Mouse (Mus musculus) CH12.LX (cell line): Measurements from ENCODE around the gene Sapcd2.

Experiments
- BHLHE40 ChIP-seq: IDR thresholded peaks from 2 replicates; pipeline ENCODE4 v1.6.1; 2011; ENCODE audit warnings: mild to moderate bottlenecking, low read depth, low read length, improper control_type of control experiment
- CHD2 ChIP-seq: IDR thresholded peaks from 2 replicates; pipeline ENCODE4 v1.6.1; 2011; ENCODE audit warnings: low read length, improper control_type of control experiment
- CTCF ChIP-seq, 2 experiments: IDR thresholded peaks in 1 of 2; conservative IDR thresholded peaks in 1 of 2; 2 replicates each; pipeline ENCODE4 v1.5.1; 2011 to 2012; ENCODE audit warnings: low read depth in 2 of 2, low read length in 2 of 2, improper control_type of control experiment in 1 of 2, inconsistent platforms in 1 of 2, mild to moderate bottlenecking in 1 of 2, moderate library complexity in 1 of 2
- EP300 ChIP-seq: IDR thresholded peaks from 2 replicates; pipeline ENCODE4 v1.6.1; 2011; ENCODE audit warnings: low read length, improper control_type of control experiment
- HCFC1 ChIP-seq: IDR thresholded peaks from 2 replicates; pipeline ENCODE4 v1.6.1; 2012; ENCODE audit warnings: low read depth, mild to moderate bottlenecking, inconsistent platforms, low read length, improper control_type of control experiment
- IRF4 ChIP-seq: IDR thresholded peaks from 2 replicates; pipeline ENCODE4 v1.6.1; 2014; ENCODE audit warnings: low read depth, mild to moderate bottlenecking, inconsistent platforms, low read length, improper control_type of control experiment
- JUN ChIP-seq: IDR thresholded peaks from 2 replicates; pipeline ENCODE4 v1.6.1; 2011; ENCODE audit warnings: low read depth, mild to moderate bottlenecking, low read length, improper control_type of control experiment, moderate library complexity; ENCODE audit not compliant: insufficient read depth
- MEF2A ChIP-seq: IDR thresholded peaks from 2 replicates; pipeline ENCODE4 v1.6.1; 2014; ENCODE audit warnings: low read depth, mild to moderate bottlenecking, inconsistent platforms, low read length, improper control_type of control experiment, borderline replicate concordance
- POLR2A ChIP-seq: IDR thresholded peaks from 2 replicates; pipeline ENCODE4 v1.6.1; 2011; ENCODE audit warnings: low read depth, mild to moderate bottlenecking, improper control_type of control experiment, low read length
- ZMIZ1 ChIP-seq: IDR thresholded peaks from 2 replicates; pipeline ENCODE4 v1.6.1; 2012; ENCODE audit warnings: low read depth, mild to moderate bottlenecking, inconsistent platforms, low read length, improper control_type of control experiment

DNA sequence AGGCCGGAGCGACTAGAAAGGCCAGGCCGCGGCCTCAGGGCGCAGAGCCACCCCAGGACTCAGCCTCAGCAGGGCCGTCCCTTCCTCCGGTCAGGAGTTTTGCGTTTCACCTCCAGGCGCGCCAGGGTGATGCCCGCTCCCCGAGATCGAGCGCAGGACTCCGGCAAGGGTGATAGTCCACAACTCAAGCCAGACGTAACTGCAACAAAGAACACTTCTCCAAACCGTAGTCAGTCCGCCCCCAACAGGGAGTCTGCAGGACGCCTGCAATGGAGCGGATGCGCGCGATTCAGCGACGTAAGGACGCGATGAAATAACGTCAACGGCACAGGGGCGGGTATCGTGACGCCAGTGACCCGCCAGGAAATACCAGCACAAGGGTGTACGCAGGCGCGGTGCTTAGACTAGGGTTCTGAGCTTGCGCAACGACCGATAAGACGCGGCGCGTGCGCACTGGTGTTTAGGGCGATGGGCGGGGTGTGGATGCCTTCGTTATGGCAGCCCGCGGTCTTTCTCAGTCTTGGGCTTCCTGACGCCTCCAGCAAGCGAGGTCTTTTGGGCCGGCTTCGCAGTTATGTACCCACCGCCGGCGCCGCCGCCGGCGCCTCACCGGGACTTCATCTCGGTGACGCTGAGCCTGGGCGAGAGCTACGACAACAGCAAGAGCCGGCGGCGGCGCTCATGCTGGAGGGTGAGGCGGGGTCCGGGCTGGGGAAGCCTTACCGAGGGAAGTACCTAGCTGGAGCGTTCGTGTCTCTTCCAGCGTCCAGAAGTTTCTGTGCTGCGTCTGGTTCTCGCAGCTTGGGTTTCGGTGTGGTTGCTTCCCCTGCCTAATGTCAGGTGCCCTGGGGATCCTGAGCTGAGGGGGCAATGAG, 39.6 kb upstream of the Sapcd2 start, which contains the start of gene Man1b1:
- TF ChIP-seq CTCF (conservative IDR thresholded peaks at IDR 0.05 in 1 of 2, IDR thresholded peaks at IDR 0.05 in 1 of 2; ENCODE audit: low read depth in 2 of 2, low read length in 2 of 2) (peak in 1 of 2 experiments; percentile 37; a peak in 1 of 4 replicates), MEF2A (peak; percentile 91), HCFC1 (peak; percentile 95), ZMIZ1 (peak; percentile 82; the same call in 1 of the 2 replicates), POLR2A (peak; percentile 88), EP300 (no peak), IRF4 (peak; percentile 94), JUN (peak; percentile 13; the same call in 1 of the 2 replicates), CHD2 (peak; percentile 69), BHLHE40 (peak; percentile 60)
